Mouse (Mus musculus) neural tube, embryonic 13.5 days (tissue): ENCODE results near the gene Brd4. TPM values are rescaled to one million over a fixed set of nuclear protein-coding genes. Genes with fewer than 3 reads are reported as not detected.

ENCODE experiments used
- ATAC-seq: fragments of 200-750 bp; cut with Nextera tagmentation; 2 replicates; pipeline ENCODE4 v1.8.0; 2017; ENCODE audit warnings: low read depth, mild to moderate bottlenecking, moderate TSS enrichment, moderate library complexity
- H3K27ac ChIP-seq: fragments of 300-500 bp; sonication (generic); replicated peaks from 2 replicates; pipeline ENCODE4 v1.5.1; 2015; ENCODE audit warnings: moderate library complexity, mild to moderate bottlenecking, inconsistent platforms
- H3K27me3 ChIP-seq: fragments of 300-500 bp; sonication (generic); 2 replicates; pipeline ENCODE4 v1.6.1; 2015; ENCODE audit warnings: mild to moderate bottlenecking, inconsistent platforms
- H3K36me3 ChIP-seq: fragments of 300-500 bp; sonication (generic); 2 replicates; pipeline ENCODE4 v1.6.1; 2015; ENCODE audit warnings: mild to moderate bottlenecking, inconsistent platforms
- H3K4me1 ChIP-seq: fragments of 300-500 bp; sonication (generic); replicated peaks from 2 replicates; pipeline ENCODE4 v1.6.1; 2015; ENCODE audit warnings: inconsistent platforms
- H3K4me2 ChIP-seq: fragments of 300-500 bp; sonication (generic); 2 replicates; pipeline ENCODE4 v1.6.1; 2015; ENCODE audit warnings: inconsistent platforms, mild to moderate bottlenecking, moderate library complexity
- H3K4me3 ChIP-seq: fragments of 300-500 bp; sonication (generic); 2 replicates; pipeline ENCODE4 v1.5.1; 2015; ENCODE audit warnings: mild to moderate bottlenecking, inconsistent platforms
- H3K9ac ChIP-seq: fragments of 300-500 bp; sonication (generic); 2 replicates; pipeline ENCODE4 v1.6.1; 2015; ENCODE audit warnings: moderate library complexity, mild to moderate bottlenecking, inconsistent platforms
- H3K9me3 ChIP-seq: fragments of 300-500 bp; sonication (generic); 2 replicates; pipeline ENCODE4 v1.6.1; 2016; ENCODE audit warnings: inconsistent platforms
- WGBS: fragments of 180-500 bp; shearing (Covaris S2); methylation state at CpG from one replicate; pipeline ENCODE4 v1.1.7; 2015; 5-methylcytosine and 5-hydroxymethylcytosine counted together
- polyA plus RNA-seq: library from polyadenylated mRNA; unstranded; fragments of >200 nt; fragmentation: Nextera tagmentation; extraction: Ambion mirVana; gene quantifications from 2 replicates; pipeline ENCODE4 v1.2.1, GENCODE M21; 2015

Gene Brd4
- polyA plus RNA-seq, 1 experiment from 2014 or later, result 87.7 TPM

GRCm38 (mm10) chr17:32269151-32269550 is 15.4 kb downstream of the Brd4 start:
- Histone ChIP-seq H3K4me1 (peaks cover 13% of the 10 kb centered on the region; the same call in 1 of the 2 replicates), H3K4me3 (no peak overlapping the region), H3K9ac (no peak overlapping the region), H3K9me3 (no peaks in the 10 kb centered on the region), H3K27ac (no peak overlapping the region), H3K27me3 (no peaks in the 10 kb centered on the region), H3K4me2 (no peak overlapping the region), H3K36me3 (no peaks in the 10 kb centered on the region)
- WGBS, result 94% methylated on average over 7 of the region's 7 CpGs
- ATAC-seq, result no peak

- no peaks in the 10 kb centered on the region for H3K36me3 ChIP-seq
- H3K27ac ChIP-seq, result no peak overlapping the region
- peaks cover 13% of the 10 kb centered on the region; the same call in 1 of the 2 replicates for H3K4me1 ChIP-seq
- WGBS, result 93% methylated on average over 3 of the region's 3 CpGs
- no peaks in the 10 kb centered on the region for H3K9me3 ChIP-seq
- H3K27me3 ChIP-seq, result no peaks in the 10 kb centered on the region
- H3K4me2 ChIP-seq, result no peak overlapping the region
- ATAC-seq, result no peak
- H3K4me3 ChIP-seq, result no peak overlapping the region
- H3K9ac ChIP-seq, result no peak overlapping the region
These were observed 16.0 kb downstream of the Brd4 start for GRCm38 (mm10) chr17:32268540-32268960.

- no peak overlapping the region for H3K27ac ChIP-seq
- ATAC-seq, result no peak
- no peaks in the 10 kb centered on the region for H3K27me3 ChIP-seq
- H3K9ac ChIP-seq, result no peak overlapping the region
- no peak overlapping the region for H3K4me2 ChIP-seq
- no peaks in the 10 kb centered on the region for H3K36me3 ChIP-seq
- H3K4me3 ChIP-seq, result no peak overlapping the region
- peaks cover 13% of the 10 kb centered on the region; the same call in 1 of the 2 replicates for H3K4me1 ChIP-seq
- H3K9me3 ChIP-seq, result no peaks in the 10 kb centered on the region
- 59% methylated on average over 2 of the region's 2 CpGs for WGBS
These were observed 16.4 kb downstream of the Brd4 start for GRCm38 (mm10) chr17:32268096-32268495.

- no peak for ATAC-seq
- Histone ChIP-seq H3K4me1 (peaks cover 13% of the 10 kb centered on the region; the same call in 1 of the 2 replicates), H3K9me3 (no peaks in the 10 kb centered on the region), H3K36me3 (no peaks in the 10 kb centered on the region), H3K27ac (no peak overlapping the region), H3K4me2 (no peak overlapping the region), H3K27me3 (no peaks in the 10 kb centered on the region), H3K4me3 (no peak overlapping the region), H3K9ac (no peak overlapping the region)
- WGBS, result 95% methylated on average over 1 of the region's 1 CpGs
These were observed 16.9 kb downstream of the Brd4 start for GRCm38 (mm10) chr17:32267617-32268016.

- H3K27ac ChIP-seq, result no peak overlapping the region
- H3K4me1 ChIP-seq, result peaks cover 14% of the 10 kb centered on the region; the same call in 1 of the 2 replicates
- ATAC-seq, result no peak
- 85% methylated on average over 2 of the region's 2 CpGs for WGBS
- no peaks in the 10 kb centered on the region for H3K27me3 ChIP-seq
- no peak overlapping the region for H3K9ac ChIP-seq
- H3K36me3 ChIP-seq, result no peaks in the 10 kb centered on the region
- H3K9me3 ChIP-seq, result no peaks in the 10 kb centered on the region
- H3K4me2 ChIP-seq, result no peak overlapping the region
- H3K4me3 ChIP-seq, result no peak overlapping the region
These were observed 20.9 kb downstream of the Brd4 start for GRCm38 (mm10) chr17:32263672-32264071.

GRCm38 (mm10) chr17:32262831-32263559 is 21.5 kb downstream of the Brd4 start:
- no peak overlapping the region for H3K9ac ChIP-seq
- H3K36me3 ChIP-seq, result no peaks in the 10 kb centered on the region
- no peak overlapping the region for H3K4me3 ChIP-seq
- no peak for ATAC-seq
- H3K27ac ChIP-seq, result no peak overlapping the region
- no peaks in the 10 kb centered on the region for H3K27me3 ChIP-seq
- no peak overlapping the region for H3K4me2 ChIP-seq
- 88% methylated on average over 8 of the region's 8 CpGs for WGBS
- H3K4me1 ChIP-seq, result peaks cover 13% of the 10 kb centered on the region
- no peaks in the 10 kb centered on the region for H3K9me3 ChIP-seq

- Histone ChIP-seq H3K9me3 (no peaks in the 10 kb centered on the region), H3K9ac (no peak overlapping the region), H3K4me3 (no peak overlapping the region), H3K27me3 (no peaks in the 10 kb centered on the region), H3K4me2 (no peak overlapping the region), H3K27ac (no peak overlapping the region), H3K4me1 (peaks cover 17% of the 10 kb centered on the region), H3K36me3 (no peaks in the 10 kb centered on the region)
- WGBS, result 93% methylated on average over 2 of the region's 2 CpGs
- no peak for ATAC-seq
These were observed 25.7 kb downstream of the Brd4 start for GRCm38 (mm10) chr17:32258869-32259268.

GRCm38 (mm10) chr17:32257944-32258343 is 26.6 kb downstream of the Brd4 start:
- no peak overlapping the region for H3K4me2 ChIP-seq
- WGBS, result 50% methylated on average over 6 of the region's 6 CpGs
- H3K4me1 ChIP-seq, result peaks cover 17% of the 10 kb centered on the region
- no peak overlapping the region for H3K9ac ChIP-seq
- no peaks in the 10 kb centered on the region for H3K9me3 ChIP-seq
- H3K27me3 ChIP-seq, result no peaks in the 10 kb centered on the region
- no peak overlapping the region for H3K4me3 ChIP-seq
- H3K27ac ChIP-seq, result no peak overlapping the region
- H3K36me3 ChIP-seq, result no peaks in the 10 kb centered on the region
- peak; percentile 9; the same call in 1 of the 2 replicates for ATAC-seq

GRCm38 (mm10) chr17:32257452-32257851 is 27.1 kb downstream of the Brd4 start:
- no peak for ATAC-seq

GRCm38 (mm10) chr17:32256896-32257295 is 27.6 kb downstream of the Brd4 start:
- H3K4me2 ChIP-seq, result no peak overlapping the region
- H3K4me3 ChIP-seq, result no peak overlapping the region
- H3K36me3 ChIP-seq, result 0 out of 2 replicates have a peak, but pooled peaks cover 3% of the 10 kb centered on the region
- no peak overlapping the region for H3K27ac ChIP-seq
- 83% methylated on average over 2 of the region's 2 CpGs for WGBS
- H3K9me3 ChIP-seq, result no peaks in the 10 kb centered on the region
- peaks cover 17% of the 10 kb centered on the region for H3K4me1 ChIP-seq
- H3K9ac ChIP-seq, result no peak overlapping the region
- no peaks in the 10 kb centered on the region for H3K27me3 ChIP-seq
- no peak for ATAC-seq

More at GRCm38 (mm10) chr17:32257452-32257851, 27.1 kb downstream of the Brd4 start:
- 0 out of 2 replicates have a peak, but pooled peaks cover 2% of the 10 kb centered on the region for H3K36me3 ChIP-seq
- H3K9ac ChIP-seq, result no peak overlapping the region
- 94% methylated on average over 2 of the region's 2 CpGs for WGBS
- no peaks in the 10 kb centered on the region for H3K9me3 ChIP-seq
- no peak overlapping the region for H3K4me2 ChIP-seq
- H3K27ac ChIP-seq, result no peak overlapping the region
- H3K4me1 ChIP-seq, result peaks cover 17% of the 10 kb centered on the region
- no peaks in the 10 kb centered on the region for H3K27me3 ChIP-seq
- H3K4me3 ChIP-seq, result no peak overlapping the region

- Histone ChIP-seq H3K4me1 (peaks cover 7% of the 10 kb centered on the region), H3K27ac (no peak overlapping the region), H3K9me3 (no peaks in the 10 kb centered on the region), H3K4me3 (no peak overlapping the region), H3K27me3 (no peaks in the 10 kb centered on the region), H3K9ac (no peak overlapping the region), H3K4me2 (no peak overlapping the region), H3K36me3 (0 out of 2 replicates have a peak, but pooled peaks cover 3% of the 10 kb centered on the region)
- no peak for ATAC-seq
- WGBS, result 100% methylated on average over 2 of the region's 2 CpGs
These were observed 31.3 kb downstream of the Brd4 start for GRCm38 (mm10) chr17:32253261-32253660.

- WGBS, result 90% methylated on average over 2 of the region's 2 CpGs
- Histone ChIP-seq H3K9me3 (no peaks in the 10 kb centered on the region), H3K36me3 (0 out of 2 replicates have a peak, but pooled peaks cover 3% of the 10 kb centered on the region), H3K4me2 (no peak overlapping the region), H3K27ac (no peak overlapping the region), H3K4me3 (no peak overlapping the region), H3K9ac (no peak overlapping the region), H3K27me3 (no peaks in the 10 kb centered on the region), H3K4me1 (no peaks in the 10 kb centered on the region; the same call in 1 of the 2 replicates)
- no peak for ATAC-seq
These were observed 32.6 kb downstream of the Brd4 start for GRCm38 (mm10) chr17:32251827-32252470.
